Mouse (Mus musculus) limb, embryonic 12.5 days (tissue): ENCODE measurements around the gene Gid8. TPM values are rescaled to one million over a fixed set of nuclear protein-coding genes. Genes with fewer than 3 reads are reported as not detected.

Experiments
- ATAC-seq: fragments of 200-750 bp; cut with Nextera tagmentation; 2 replicates; pipeline ENCODE4 v1.8.0; 2017; ENCODE audit warnings: low read depth, moderate TSS enrichment; ENCODE audit not compliant: insufficient number of reproducible peaks, insufficient read depth, low FRiP score, low TSS enrichment
- H3K27ac ChIP-seq: fragments of 300-500 bp; sonication (generic); 2 replicates; pipeline ENCODE4 v1.5.1; 2016; ENCODE audit warnings: mild to moderate bottlenecking, moderate library complexity
- H3K27me3 ChIP-seq: fragments of 300-500 bp; sonication (generic); 2 replicates; pipeline ENCODE4 v1.6.1; 2016; ENCODE audit warnings: mild to moderate bottlenecking, moderate library complexity
- H3K36me3 ChIP-seq: fragments of 300-500 bp; sonication (generic); 2 replicates; pipeline ENCODE4 v1.6.1; 2016; ENCODE audit warnings: mild to moderate bottlenecking, moderate library complexity
- H3K4me1 ChIP-seq: fragments of 300-500 bp; sonication (generic); replicated peaks from 2 replicates; pipeline ENCODE4 v1.6.1; 2016
- H3K4me2 ChIP-seq: fragments of 300-500 bp; sonication (generic); 2 replicates; pipeline ENCODE4 v1.6.1; 2016; ENCODE audit warnings: mild to moderate bottlenecking, moderate library complexity
- H3K4me3 ChIP-seq: fragments of 300-500 bp; sonication (generic); replicated peaks from 2 replicates; pipeline ENCODE4 v1.5.1; 2016; ENCODE audit warnings: mild to moderate bottlenecking
- H3K9ac ChIP-seq: fragments of 300-500 bp; sonication (generic); replicated peaks from 2 replicates; pipeline ENCODE4 v1.6.1; 2016; ENCODE audit warnings: mild to moderate bottlenecking, moderate library complexity
- H3K9me3 ChIP-seq: fragments of 300-500 bp; sonication (generic); 2 replicates; pipeline ENCODE4 v1.6.1; 2016; ENCODE audit warnings: mild to moderate bottlenecking, moderate library complexity
- WGBS: fragments of 180-500 bp; shearing (Covaris S2); methylation state at CpG from one replicate; pipeline ENCODE4 v1.1.7; 2016; 5-methylcytosine and 5-hydroxymethylcytosine counted together
- polyA plus RNA-seq: library from polyadenylated mRNA; unstranded; fragments of >200 nt; fragmentation: Nextera tagmentation; extraction: Ambion mirVana; gene quantifications from 2 replicates; pipeline ENCODE4 v1.2.1, GENCODE M21; 2016

The Gid8 gene
- polyA plus RNA-seq, 1 experiment from 2014 or later: 60.9 TPM

GRCm38 (mm10) chr2:180701053-180701766 lies 8.7 kb upstream of the Gid8 start:
- peaks cover 5% of the 10 kb centered on the region for H3K36me3 ChIP-seq
- no peaks in the 10 kb centered on the region for H3K27me3 ChIP-seq
- peak overlapping the region; percentile 96 for H3K9ac ChIP-seq
- WGBS: 6% methylated on average over 26 of the region's 26 CpGs
- H3K9me3 ChIP-seq: no peaks in the 10 kb centered on the region
- peaks cover 31% of the 10 kb centered on the region for H3K4me1 ChIP-seq
- H3K27ac ChIP-seq: peak overlapping the region; percentile 96
- H3K4me3 ChIP-seq: peak overlapping the region; percentile 89
- ATAC-seq: no peak
- peak overlapping the region; percentile 76 for H3K4me2 ChIP-seq

GRCm38 (mm10) chr2:180701767-180702621 lies 7.9 kb upstream of the Gid8 start:
- peak overlapping the region; percentile 96 for H3K27ac ChIP-seq
- 0% methylated on average over 66 of the region's 66 CpGs for WGBS
- H3K4me2 ChIP-seq: peak overlapping the region; percentile 76
- peaks cover 13% of the 10 kb centered on the region for H3K36me3 ChIP-seq
- H3K4me1 ChIP-seq: peaks cover 31% of the 10 kb centered on the region
- H3K27me3 ChIP-seq: no peaks in the 10 kb centered on the region
- ATAC-seq: peak; percentile 94
- H3K9ac ChIP-seq: peak overlapping the region; percentile 96
- H3K9me3 ChIP-seq: no peaks in the 10 kb centered on the region
- H3K4me3 ChIP-seq: peak overlapping the region; percentile 89

- H3K4me1 ChIP-seq: peaks cover 31% of the 10 kb centered on the region
- H3K9me3 ChIP-seq: no peaks in the 10 kb centered on the region
- peaks cover 14% of the 10 kb centered on the region for H3K36me3 ChIP-seq
- H3K9ac ChIP-seq: peak overlapping the region; percentile 96
- no peaks in the 10 kb centered on the region for H3K27me3 ChIP-seq
- WGBS: 36% methylated on average over 4 of the region's 4 CpGs
- peak overlapping the region; percentile 96 for H3K27ac ChIP-seq
- peak overlapping the region; percentile 89 for H3K4me3 ChIP-seq
- no peak for ATAC-seq
- H3K4me2 ChIP-seq: peak overlapping the region; percentile 76
These were observed 7.2 kb upstream of the Gid8 start for GRCm38 (mm10) chr2:180702701-180703149.

- Histone ChIP-seq H3K27ac (no peak overlapping the region), H3K9ac (no peak overlapping the region), H3K4me1 (peaks cover 33% of the 10 kb centered on the region), H3K27me3 (no peaks in the 10 kb centered on the region), H3K4me2 (0 out of 2 replicates have a peak overlapping the region, but pooled peaks have one; percentile 76), H3K4me3 (peak overlapping the region; percentile 89; the same call in 1 of the 2 replicates), H3K9me3 (no peaks in the 10 kb centered on the region), H3K36me3 (peaks cover 14% of the 10 kb centered on the region)
- WGBS: 77% methylated on average over 5 of the region's 5 CpGs
- no peak for ATAC-seq
These were observed 6.7 kb upstream of the Gid8 start for GRCm38 (mm10) chr2:180703175-180703574.

- ATAC-seq: no peak
- no peak overlapping the region for H3K4me2 ChIP-seq
- peaks cover 14% of the 10 kb centered on the region for H3K36me3 ChIP-seq
- H3K4me3 ChIP-seq: no peak overlapping the region
- 85% methylated on average over 3 of the region's 3 CpGs for WGBS
- no peak overlapping the region for H3K27ac ChIP-seq
- no peak overlapping the region for H3K9ac ChIP-seq
- no peaks in the 10 kb centered on the region for H3K27me3 ChIP-seq
- no peaks in the 10 kb centered on the region for H3K9me3 ChIP-seq
- peaks cover 39% of the 10 kb centered on the region for H3K4me1 ChIP-seq
These were observed 6.1 kb upstream of the Gid8 start for GRCm38 (mm10) chr2:180703645-180704359.

- no peak for ATAC-seq
These were observed 5.3 kb upstream of the Gid8 start for GRCm38 (mm10) chr2:180704591-180704990.

GRCm38 (mm10) chr2:180705066-180705465 lies 4.9 kb upstream of the Gid8 start:
- H3K4me3 ChIP-seq: no peak overlapping the region
- no peaks in the 10 kb centered on the region for H3K27me3 ChIP-seq
- ATAC-seq: no peak
- H3K9ac ChIP-seq: no peak overlapping the region
- H3K36me3 ChIP-seq: peaks cover 14% of the 10 kb centered on the region
- no peak overlapping the region for H3K4me2 ChIP-seq
- WGBS: 88% methylated on average over 3 of the region's 3 CpGs
- H3K4me1 ChIP-seq: peaks cover 32% of the 10 kb centered on the region
- H3K9me3 ChIP-seq: no peaks in the 10 kb centered on the region
- no peak overlapping the region for H3K27ac ChIP-seq

More at GRCm38 (mm10) chr2:180704591-180704990, 5.3 kb upstream of the Gid8 start:
- WGBS: 87% methylated on average over 8 of the region's 8 CpGs
- Histone ChIP-seq H3K9ac (no peak overlapping the region), H3K4me1 (peaks cover 36% of the 10 kb centered on the region), H3K27me3 (no peaks in the 10 kb centered on the region), H3K9me3 (no peaks in the 10 kb centered on the region), H3K4me2 (no peak overlapping the region), H3K36me3 (peaks cover 14% of the 10 kb centered on the region), H3K27ac (no peak overlapping the region), H3K4me3 (no peak overlapping the region)

GRCm38 (mm10) chr2:180705975-180706374 lies 3.9 kb upstream of the Gid8 start:
- WGBS: 93% methylated on average over 5 of the region's 5 CpGs
- H3K27me3 ChIP-seq: no peaks in the 10 kb centered on the region
- peaks cover 14% of the 10 kb centered on the region for H3K36me3 ChIP-seq

GRCm38 (mm10) chr2:180709023-180709922 lies 644 bp upstream of the Gid8 start:
- peak overlapping the region; percentile 99 for H3K4me3 ChIP-seq
- peaks cover 20% of the 10 kb centered on the region for H3K4me1 ChIP-seq
- H3K4me2 ChIP-seq: peak overlapping the region; percentile 91
- peak; percentile 45 for ATAC-seq
- peak overlapping the region; percentile 91 for H3K9ac ChIP-seq
- H3K27ac ChIP-seq: peak overlapping the region; percentile 85
- no peaks in the 10 kb centered on the region for H3K9me3 ChIP-seq
- H3K36me3 ChIP-seq: peaks cover 37% of the 10 kb centered on the region
- under 1% methylated on average over 39 of the region's 39 CpGs for WGBS
- H3K27me3 ChIP-seq: no peaks in the 10 kb centered on the region

More at GRCm38 (mm10) chr2:180705975-180706374, 3.9 kb upstream of the Gid8 start:
- Histone ChIP-seq H3K4me3 (no peak overlapping the region), H3K4me2 (no peak overlapping the region), H3K9ac (no peak overlapping the region), H3K9me3 (no peaks in the 10 kb centered on the region), H3K4me1 (peaks cover 25% of the 10 kb centered on the region), H3K27ac (no peak overlapping the region)
- no peak for ATAC-seq
